Mouse (Mus musculus): ENCODE measurements at regions not wholly inside any gene's neighbourhood (a gene's known extent, or its start where the extent isn't known, plus 50 kb on each side); places are given as distances from the start of the nearest gene placed in this dataset.
A peak's percentile ranks its signal among the peaks of the same experiment; 100 is the strongest.

DNA sequence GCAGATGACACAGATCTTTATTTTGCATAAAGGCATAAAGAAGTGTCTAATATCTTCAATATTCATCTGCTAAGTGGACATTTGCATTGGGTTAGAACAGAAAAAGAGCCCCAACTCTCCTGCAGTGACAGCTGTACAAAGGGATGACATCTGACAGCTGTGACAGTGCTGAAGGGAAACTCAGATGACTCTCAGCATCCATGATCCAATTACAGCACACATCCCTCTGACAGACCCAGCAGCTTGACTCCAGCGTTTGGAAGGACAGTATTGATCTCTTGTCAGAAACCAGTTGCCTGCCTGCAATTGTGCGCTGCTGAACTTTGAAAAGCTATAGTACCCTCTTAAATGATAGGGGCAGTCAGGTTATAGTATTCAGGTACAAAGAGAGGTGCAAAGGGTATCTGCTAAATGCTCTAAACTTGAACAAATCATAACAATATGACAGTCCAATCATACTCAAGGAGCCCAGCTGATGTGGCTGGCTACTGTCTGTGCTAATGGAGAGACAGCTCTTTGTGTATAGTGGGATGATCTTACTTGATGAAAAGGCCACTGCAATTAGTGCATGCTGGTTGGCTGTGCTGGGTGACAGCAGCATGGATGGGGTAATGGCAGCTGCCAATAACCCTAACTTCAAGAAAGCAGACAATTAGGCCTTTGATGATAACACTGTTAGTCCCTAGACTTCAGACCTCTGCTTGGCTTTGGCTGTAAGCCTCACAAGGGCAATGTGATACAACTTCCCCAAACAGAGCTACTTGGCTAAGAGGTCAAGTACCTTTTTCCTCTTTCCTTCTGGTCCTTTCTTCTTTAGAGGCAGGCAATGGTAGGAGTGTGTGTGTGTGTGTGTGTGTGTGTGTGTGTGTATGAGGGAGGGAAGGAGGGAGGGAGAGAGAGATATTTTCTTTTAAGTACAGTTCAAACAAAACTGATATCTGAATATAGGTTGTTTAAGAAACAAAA, 662.9 kb downstream of the Nr4a2 start:
- Histone ChIP-seq H3K4me1 (0 out of 2 replicates have a peak, but pooled peaks cover 3% of the 10 kb centered on the region), H3K9ac (no peak overlapping the region), H3K4me2 (no peak overlapping the region), H3K27ac (replicated peaks) (no peak overlapping the region), H3K9me3 (no peaks in the 10 kb centered on the region), H3K27me3 (replicated peaks) (no peaks in the 10 kb centered on the region), H3K4me3 (no peak overlapping the region), H3K36me3 (no peaks in the 10 kb centered on the region)
- 60% methylated on average over 2 of the region's 2 CpGs for WGBS
- ATAC-seq (ENCODE audit: extremely low read depth, insufficient number of reproducible peaks, low FRiP score, low TSS enrichment): no peak

DNA sequence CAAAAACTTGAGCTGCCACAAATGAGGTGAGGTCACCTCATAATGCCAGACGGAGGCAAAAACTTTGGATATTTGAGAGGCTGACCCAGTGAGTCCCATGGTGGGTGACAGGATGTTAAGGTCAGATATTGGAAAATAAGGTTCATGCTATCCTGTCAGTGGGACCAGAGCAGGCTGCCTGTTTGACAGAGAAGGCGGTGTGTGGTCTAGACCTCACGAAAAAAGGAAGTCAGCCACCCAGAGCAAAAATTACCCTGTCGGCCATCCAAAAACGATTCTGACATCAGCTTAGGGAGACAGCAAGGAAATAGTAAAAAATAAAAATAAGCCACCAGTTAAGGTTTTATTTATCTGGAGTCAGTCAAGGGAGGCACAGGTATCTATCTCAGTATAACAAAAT, 664.4 kb downstream of the Nr4a2 start:
- no peak overlapping the region for H3K27ac ChIP-seq (replicated peaks)
- H3K36me3 ChIP-seq: no peaks in the 10 kb centered on the region
- no peaks in the 10 kb centered on the region for H3K27me3 ChIP-seq (replicated peaks)
- 67% methylated on average over 5 of the region's 5 CpGs for WGBS
- H3K4me2 ChIP-seq: no peak overlapping the region
- H3K4me1 ChIP-seq: 0 out of 2 replicates have a peak, but pooled peaks cover 5% of the 10 kb centered on the region
- no peaks in the 10 kb centered on the region for H3K9me3 ChIP-seq
- ATAC-seq (ENCODE audit: extremely low read depth, insufficient number of reproducible peaks, low FRiP score, low TSS enrichment): no peak
- no peak overlapping the region for H3K9ac ChIP-seq
- no peak overlapping the region for H3K4me3 ChIP-seq

DNA sequence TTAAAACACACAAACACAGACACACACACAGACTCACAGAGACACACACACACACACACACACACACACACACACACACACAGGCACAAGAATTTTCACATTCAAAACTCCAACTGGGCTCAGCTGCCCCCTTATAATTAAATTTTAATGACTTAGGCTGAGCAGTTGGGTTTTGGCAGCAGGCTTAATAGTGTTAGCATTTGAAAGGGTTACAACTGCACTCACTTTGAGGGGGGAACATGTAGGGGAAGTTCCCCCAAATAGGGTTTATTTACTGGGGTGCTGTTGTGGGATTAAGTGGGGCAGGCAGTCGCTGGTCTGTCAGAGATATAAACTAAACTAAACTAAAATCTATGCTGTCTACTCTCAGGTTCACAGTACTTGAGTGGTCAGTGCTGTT, 666.2 kb downstream of the Nr4a2 start:
- no peak overlapping the region for H3K9ac ChIP-seq
- H3K9me3 ChIP-seq: no peaks in the 10 kb centered on the region
- H3K27ac ChIP-seq (replicated peaks): no peak overlapping the region
- no peaks in the 10 kb centered on the region for H3K27me3 ChIP-seq (replicated peaks)
- no peak overlapping the region for H3K4me3 ChIP-seq
- H3K4me2 ChIP-seq: no peak overlapping the region
- WGBS: 37% methylated on average over 1 of the region's 1 CpGs
- no peaks in the 10 kb centered on the region for H3K36me3 ChIP-seq
- ATAC-seq (ENCODE audit: extremely low read depth, insufficient number of reproducible peaks, low FRiP score, low TSS enrichment): no peak
- H3K4me1 ChIP-seq: 0 out of 2 replicates have a peak, but pooled peaks cover 5% of the 10 kb centered on the region

DNA sequence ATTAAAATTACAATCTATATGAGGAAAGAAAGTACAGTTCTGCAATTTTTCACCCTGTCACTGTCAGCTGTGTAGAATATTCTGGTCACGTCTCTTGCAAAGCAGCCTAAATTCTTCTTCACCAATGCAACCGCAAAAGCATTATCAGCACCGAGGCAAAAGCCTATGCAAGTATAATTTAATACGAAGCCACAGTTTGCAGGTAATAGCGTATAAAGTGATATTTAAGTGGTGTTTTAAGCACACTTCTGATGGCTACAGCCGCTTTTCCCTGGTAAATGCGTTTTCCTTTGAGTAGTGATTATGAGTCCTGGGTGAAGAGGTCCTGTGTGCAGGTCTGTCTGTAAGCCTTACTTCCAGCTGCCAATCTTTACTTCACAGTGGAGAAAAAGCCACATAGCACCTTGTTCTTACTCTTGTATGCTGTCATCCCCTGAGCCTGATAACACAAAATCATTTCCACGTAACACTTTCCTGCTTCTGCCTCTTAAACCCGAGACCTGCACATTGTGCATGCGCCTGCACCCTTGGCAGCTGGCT, 667.9 kb downstream of the Nr4a2 start:
- ATAC-seq (ENCODE audit: extremely low read depth, insufficient number of reproducible peaks, low FRiP score, low TSS enrichment): no peak
- Histone ChIP-seq H3K9ac (no peak overlapping the region), H3K4me2 (no peak overlapping the region), H3K27ac (replicated peaks) (no peak overlapping the region), H3K4me3 (no peak overlapping the region), H3K36me3 (no peaks in the 10 kb centered on the region), H3K9me3 (no peaks in the 10 kb centered on the region), H3K4me1 (0 out of 2 replicates have a peak, but pooled peaks cover 9% of the 10 kb centered on the region), H3K27me3 (replicated peaks) (no peaks in the 10 kb centered on the region)
- 57% methylated on average over 10 of the region's 10 CpGs for whole genome bisulfite sequencing

DNA sequence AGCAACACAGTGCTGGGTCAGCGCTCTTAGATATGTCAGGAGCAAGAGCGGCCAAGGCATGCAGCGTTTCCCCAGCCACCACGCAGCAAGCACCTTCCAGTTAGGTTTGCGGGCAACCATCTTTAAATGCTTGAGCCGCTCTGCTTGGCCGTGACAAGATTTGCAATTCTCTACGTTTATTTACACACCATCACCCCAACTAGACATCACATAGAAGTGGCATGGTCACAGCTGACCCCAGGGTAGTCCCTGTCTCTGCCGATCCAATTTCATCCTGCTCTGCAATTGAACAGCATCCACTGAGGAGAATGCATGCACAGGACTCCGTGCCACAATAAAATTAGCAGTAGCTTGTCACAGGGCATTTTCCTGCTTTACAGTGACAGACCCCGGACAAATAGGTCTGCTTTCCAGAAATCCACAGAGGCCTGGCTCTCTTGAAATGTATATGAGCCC, 669.2 kb downstream of the Nr4a2 start:
- no peaks in the 10 kb centered on the region for H3K27me3 ChIP-seq (replicated peaks)
- no peaks in the 10 kb centered on the region for H3K9me3 ChIP-seq
- no peak for ATAC-seq (ENCODE audit: extremely low read depth, insufficient number of reproducible peaks, low FRiP score, low TSS enrichment)
- H3K4me3 ChIP-seq: peak overlapping the region; percentile 39
- H3K36me3 ChIP-seq: no peaks in the 10 kb centered on the region
- peak overlapping the region; percentile 45 for H3K9ac ChIP-seq
- H3K27ac ChIP-seq (replicated peaks): no peak overlapping the region
- H3K4me2 ChIP-seq: peak overlapping the region; percentile 62
- 0 out of 2 replicates have a peak, but pooled peaks cover 9% of the 10 kb centered on the region for H3K4me1 ChIP-seq
- 10% methylated on average over 11 of the region's 11 CpGs for WGBS

DNA sequence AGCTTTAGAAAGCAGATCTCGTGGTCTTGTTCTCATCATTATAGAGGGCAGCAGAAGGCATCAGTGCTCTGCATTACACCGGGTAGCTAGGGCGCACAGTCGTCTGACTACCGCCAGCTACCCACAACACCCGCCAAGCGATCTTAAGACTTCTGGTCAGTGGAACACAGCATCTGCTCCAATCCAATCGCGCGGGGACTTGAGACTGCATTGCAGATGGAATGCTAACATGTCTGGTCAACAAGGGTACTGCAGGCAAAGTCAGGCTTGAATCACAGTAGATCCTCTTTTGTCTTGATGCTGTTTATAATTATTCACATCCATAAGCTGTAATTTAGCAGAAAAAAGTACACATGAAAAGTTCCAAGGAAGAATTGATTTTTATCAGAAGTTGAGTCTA, 682.9 kb downstream of the Nr4a2 start:
- Histone ChIP-seq H3K36me3 (no peaks in the 10 kb centered on the region), H3K4me2 (no peak overlapping the region), H3K4me3 (no peak overlapping the region), H3K4me1 (no peaks in the 10 kb centered on the region), H3K27me3 (replicated peaks) (no peaks in the 10 kb centered on the region), H3K27ac (replicated peaks) (no peak overlapping the region), H3K9me3 (no peaks in the 10 kb centered on the region), H3K9ac (no peak overlapping the region)
- 65% methylated on average over 10 of the region's 10 CpGs for WGBS
- ATAC-seq (ENCODE audit: extremely low read depth, insufficient number of reproducible peaks, low FRiP score, low TSS enrichment): no peak
